Mouse (Mus musculus) liver, embryonic 11.5 days (tissue): ENCODE measurements at regions not wholly inside any gene's neighbourhood (a gene's known extent, or its start where the extent isn't known, plus 50 kb on each side); places are given as distances from the start of the nearest gene placed in this dataset.

Experiments used
- ATAC-seq: fragments of 200-750 bp; cut with Nextera tagmentation; replicated peaks from 2 replicates; pipeline ENCODE4 v1.8.0; 2017; ENCODE audit warnings: moderate number of reproducible peaks, mild to moderate bottlenecking, moderate TSS enrichment, moderate library complexity; ENCODE audit not compliant: low FRiP score
- DNase-seq: peaks from one replicate; pipeline ENCODE4 v3.0.0-alpha.2; 2017; ENCODE audit warnings: low spot score
- H3K27ac ChIP-seq: fragments of 300-500 bp; sonication (generic); 2 replicates; pipeline ENCODE4 v1.5.1; 2014; ENCODE audit warnings: mild to moderate bottlenecking, low read depth, low read length, control low read depth
- H3K27me3 ChIP-seq: fragments of 300-500 bp; sonication (generic); replicated peaks from 2 replicates; pipeline ENCODE4 v1.6.1; 2014; ENCODE audit warnings: low read length, mixed read lengths; ENCODE audit not compliant: control insufficient read depth, insufficient read depth
- H3K36me3 ChIP-seq: fragments of 300-500 bp; sonication (generic); 2 replicates; pipeline ENCODE4 v1.6.1; 2014; ENCODE audit warnings: mild to moderate bottlenecking, low read length, moderate library complexity, mixed read lengths; ENCODE audit not compliant: control insufficient read depth, insufficient read depth
- H3K4me1 ChIP-seq: fragments of 300-500 bp; sonication (generic); replicated peaks from 2 replicates; pipeline ENCODE4 v1.6.1; 2014; ENCODE audit warnings: low read length, mixed read lengths; ENCODE audit not compliant: control insufficient read depth, insufficient read depth
- H3K4me2 ChIP-seq: fragments of 300-500 bp; sonication (generic); 2 replicates; pipeline ENCODE4 v1.6.1; 2014; ENCODE audit warnings: mild to moderate bottlenecking, control low read depth, moderate library complexity
- H3K4me3 ChIP-seq: fragments of 300-500 bp; sonication (generic); 2 replicates; pipeline ENCODE4 v1.5.1; 2014; ENCODE audit warnings: low read depth, low read length, control low read depth
- H3K9ac ChIP-seq: fragments of 300-500 bp; sonication (generic); 2 replicates; pipeline ENCODE4 v1.6.1; 2014; ENCODE audit warnings: low read depth, low read length, control low read depth
- H3K9me3 ChIP-seq: fragments of 300-500 bp; sonication (generic); 2 replicates; pipeline ENCODE4 v1.6.1; 2016; ENCODE audit warnings: low read length, inconsistent platforms, mixed read lengths; ENCODE audit not compliant: control insufficient read depth
- WGBS: fragments of 180-500 bp; shearing (Covaris S2); extraction: QIAGEN DNeasy Blood & Tissue Kit; methylation state at CpG from one replicate; pipeline ENCODE4 v1.1.7; 2014; 5-methylcytosine and 5-hydroxymethylcytosine counted together

- no peaks in the 10 kb centered on the region for H3K9me3 ChIP-seq
- no peak overlapping the region for H3K4me2 ChIP-seq
- no peaks in the 10 kb centered on the region for H3K4me1 ChIP-seq
- H3K4me3 ChIP-seq, result no peak overlapping the region
- ATAC-seq (no peak), DNase-seq (no peak)
- WGBS, result 45% methylated on average over 3 of the region's 3 CpGs
- H3K9ac ChIP-seq, result no peak overlapping the region
- H3K27me3 ChIP-seq, result peaks cover 41% of the 10 kb centered on the region
- no peak overlapping the region for H3K27ac ChIP-seq
- H3K36me3 ChIP-seq, result no peaks in the 10 kb centered on the region
Measured at GRCm38 (mm10) chrX:99585703-99586102, 114.6 kb upstream of the Pja1 start.

- H3K4me3 ChIP-seq, result no peak overlapping the region
- ATAC-seq, result no peak
- peaks cover 34% of the 10 kb centered on the region for H3K27me3 ChIP-seq
- H3K4me2 ChIP-seq, result no peak overlapping the region
- no peak for DNase-seq
- H3K27ac ChIP-seq, result no peak overlapping the region
- H3K4me1 ChIP-seq, result no peaks in the 10 kb centered on the region
- H3K9me3 ChIP-seq, result no peaks in the 10 kb centered on the region
- WGBS, result 95% methylated on average over 9 of the region's 9 CpGs
- H3K36me3 ChIP-seq, result no peaks in the 10 kb centered on the region
- no peak overlapping the region for H3K9ac ChIP-seq
Measured at GRCm38 (mm10) chrX:99582611-99583010, 111.5 kb upstream of the Pja1 start.

- Histone ChIP-seq H3K9ac (no peak overlapping the region), H3K4me1 (no peaks in the 10 kb centered on the region), H3K27me3 (peaks cover 34% of the 10 kb centered on the region), H3K9me3 (no peaks in the 10 kb centered on the region), H3K36me3 (no peaks in the 10 kb centered on the region), H3K4me2 (no peak overlapping the region), H3K4me3 (no peak overlapping the region), H3K27ac (no peak overlapping the region)
- ATAC-seq, result no peak
- no peak for DNase-seq
- 49% methylated on average over 10 of the region's 10 CpGs for WGBS
Measured at GRCm38 (mm10) chrX:99581632-99582466, 110.8 kb upstream of the Pja1 start.

GRCm38 (mm10) chrX:99579206-99579605 is 108.1 kb upstream of the Pja1 start:
- Histone ChIP-seq H3K9me3 (no peaks in the 10 kb centered on the region), H3K4me2 (no peak overlapping the region), H3K27ac (no peak overlapping the region), H3K4me3 (no peak overlapping the region), H3K4me1 (no peaks in the 10 kb centered on the region), H3K9ac (no peak overlapping the region), H3K27me3 (peaks cover 32% of the 10 kb centered on the region), H3K36me3 (no peaks in the 10 kb centered on the region)
- WGBS, result 58% methylated on average over 4 of the region's 4 CpGs
- DNase-seq (no peak), ATAC-seq (no peak)

- ATAC-seq (no peak), DNase-seq (no peak)
- H3K4me3 ChIP-seq, result no peak overlapping the region
- H3K9ac ChIP-seq, result no peak overlapping the region
- H3K27me3 ChIP-seq, result peaks cover 36% of the 10 kb centered on the region
- no peaks in the 10 kb centered on the region for H3K36me3 ChIP-seq
- no peaks in the 10 kb centered on the region for H3K4me1 ChIP-seq
- 80% methylated on average over 2 of the region's 2 CpGs for WGBS
- no peak overlapping the region for H3K27ac ChIP-seq
- no peaks in the 10 kb centered on the region for H3K9me3 ChIP-seq
- no peak overlapping the region for H3K4me2 ChIP-seq
Measured at GRCm38 (mm10) chrX:99578796-99579195, 107.7 kb upstream of the Pja1 start.

GRCm38 (mm10) chrX:99575105-99575504 is 104.0 kb upstream of the Pja1 start:
- Histone ChIP-seq H3K9ac (no peak overlapping the region), H3K4me1 (no peaks in the 10 kb centered on the region), H3K4me2 (no peak overlapping the region), H3K36me3 (no peaks in the 10 kb centered on the region), H3K9me3 (no peaks in the 10 kb centered on the region), H3K27me3 (peaks cover 26% of the 10 kb centered on the region), H3K27ac (no peak overlapping the region), H3K4me3 (no peak overlapping the region)
- no peak for DNase-seq
- ATAC-seq, result no peak; the same call in 1 of the 2 replicates
- WGBS, result 54% methylated on average over 5 of the region's 5 CpGs

GRCm38 (mm10) chrX:99574441-99575103 is 103.5 kb upstream of the Pja1 start:
- DNase-seq (peak; percentile 45), ATAC-seq (no peak; the same call in 1 of the 2 replicates)
- no peak overlapping the region for H3K27ac ChIP-seq
- H3K36me3 ChIP-seq, result no peaks in the 10 kb centered on the region
- H3K4me1 ChIP-seq, result no peaks in the 10 kb centered on the region
- peaks cover 30% of the 10 kb centered on the region for H3K27me3 ChIP-seq
- peak overlapping the region; percentile 28 for H3K4me3 ChIP-seq
- H3K4me2 ChIP-seq, result peak overlapping the region; percentile 57
- 30% methylated on average over 17 of the region's 18 CpGs for WGBS
- no peak overlapping the region; the same call in 1 of the 2 replicates for H3K9ac ChIP-seq
- no peaks in the 10 kb centered on the region for H3K9me3 ChIP-seq

- DNase-seq (no peak), ATAC-seq (no peak)
- WGBS, result 60% methylated on average over 5 of the region's 5 CpGs
- peaks cover 58% of the 10 kb centered on the region for H3K27me3 ChIP-seq
- no peak overlapping the region for H3K4me3 ChIP-seq
- H3K27ac ChIP-seq, result no peak overlapping the region
- H3K36me3 ChIP-seq, result no peaks in the 10 kb centered on the region
- no peak overlapping the region for H3K4me2 ChIP-seq
- H3K9me3 ChIP-seq, result no peaks in the 10 kb centered on the region
- no peak overlapping the region for H3K9ac ChIP-seq
- no peaks in the 10 kb centered on the region for H3K4me1 ChIP-seq
Measured at GRCm38 (mm10) chrX:99570161-99570560, 99.1 kb upstream of the Pja1 start.

GRCm38 (mm10) chrX:99568244-99568643 is 97.2 kb upstream of the Pja1 start:
- Histone ChIP-seq H3K4me3 (no peak overlapping the region), H3K27me3 (peaks cover 58% of the 10 kb centered on the region), H3K9me3 (no peaks in the 10 kb centered on the region), H3K27ac (no peak overlapping the region), H3K9ac (no peak overlapping the region), H3K4me2 (no peak overlapping the region; the same call in 1 of the 2 replicates), H3K4me1 (no peaks in the 10 kb centered on the region), H3K36me3 (no peaks in the 10 kb centered on the region)
- no peak for ATAC-seq
- DNase-seq, result no peak
- WGBS, result 36% methylated on average over 9 of the region's 10 CpGs
